Mouse (Mus musculus) hindbrain, embryonic 11.5 days (tissue): Measurements from ENCODE around the gene Rassf3. TPM values are rescaled to one million over a fixed set of nuclear protein-coding genes. Genes with fewer than 3 reads are reported as not detected.

Experiments
- ATAC-seq: fragments of 200-750 bp; cut with Nextera tagmentation; 2 replicates; pipeline ENCODE4 v1.8.0; 2017; ENCODE audit warnings: mild to moderate bottlenecking, moderate TSS enrichment, moderate library complexity; ENCODE audit not compliant: low FRiP score
- DNase-seq: peaks from one replicate; pipeline ENCODE4 v3.0.0-alpha.2; 2015; ENCODE audit warnings: low spot score
- H3K27ac ChIP-seq: fragments of 300-500 bp; sonication (generic); 2 replicates; pipeline ENCODE4 v1.5.1; 2014; ENCODE audit warnings: mild to moderate bottlenecking, low read depth, low read length
- H3K27me3 ChIP-seq: fragments of 300-500 bp; sonication (generic); 2 replicates; pipeline ENCODE4 v1.6.1; 2014; ENCODE audit warnings: mild to moderate bottlenecking, low read length, moderate library complexity, mixed read lengths; ENCODE audit not compliant: control insufficient read depth, insufficient read depth
- H3K36me3 ChIP-seq: fragments of 300-500 bp; sonication (generic); 2 replicates; pipeline ENCODE4 v1.6.1; 2014; ENCODE audit warnings: mild to moderate bottlenecking, low read length, moderate library complexity, mixed read lengths; ENCODE audit not compliant: control insufficient read depth, insufficient read depth
- H3K4me1 ChIP-seq: fragments of 300-500 bp; sonication (generic); replicated peaks from 2 replicates; pipeline ENCODE4 v1.6.1; 2014; ENCODE audit warnings: low read length, mixed read lengths; ENCODE audit not compliant: control insufficient read depth, insufficient read depth
- H3K4me2 ChIP-seq: fragments of 300-500 bp; sonication (generic); replicated peaks from 2 replicates; pipeline ENCODE4 v1.6.1; 2014; ENCODE audit warnings: mild to moderate bottlenecking, low read depth, low read length
- H3K4me3 ChIP-seq: fragments of 300-500 bp; sonication (generic); 2 replicates; pipeline ENCODE4 v1.5.1; 2014; ENCODE audit warnings: low read depth, low read length
- H3K9ac ChIP-seq: fragments of 300-500 bp; sonication (generic); 2 replicates; pipeline ENCODE4 v1.6.1; 2014; ENCODE audit warnings: low read depth, low read length
- H3K9me3 ChIP-seq: fragments of 300-500 bp; sonication (generic); 2 replicates; pipeline ENCODE4 v1.6.1; 2016; ENCODE audit warnings: low read length; ENCODE audit not compliant: control insufficient read depth
- WGBS: fragments of 180-500 bp; shearing (Covaris S2); extraction: QIAGEN DNeasy Blood & Tissue Kit; methylation state at CpG from one replicate; pipeline ENCODE4 v1.1.7; 2014; 5-methylcytosine and 5-hydroxymethylcytosine counted together
- polyA plus RNA-seq: library from polyadenylated mRNA; unstranded; fragments of >200 nt; fragmentation: Nextera tagmentation; extraction: Ambion mirVana; gene quantifications from 2 replicates; pipeline ENCODE4 v1.2.1, GENCODE M21; 2014

Rassf3 gene
- polyA plus RNA-seq, 1 experiment from 2014 or later: 7.0 TPM

- Histone ChIP-seq H3K27ac (no peak overlapping the region), H3K27me3 (no peaks in the 10 kb centered on the region), H3K36me3 (no peaks in the 10 kb centered on the region), H3K4me1 (no peaks in the 10 kb centered on the region), H3K9ac (no peak overlapping the region), H3K4me3 (no peak overlapping the region), H3K4me2 (no peak overlapping the region), H3K9me3 (no peaks in the 10 kb centered on the region)
- ATAC-seq (no peak), DNase-seq (no peak)
- 93% methylated on average over 7 of the region's 7 CpGs for WGBS
Measured at GRCm38 (mm10) chr10:121444198-121444597, 31.9 kb downstream of the Rassf3 start.

- H3K9me3 ChIP-seq: no peaks in the 10 kb centered on the region
- WGBS: 93% methylated on average over 9 of the region's 9 CpGs
- no peak overlapping the region for H3K4me3 ChIP-seq
Measured at GRCm38 (mm10) chr10:121443791-121444190, 32.4 kb downstream of the Rassf3 start.

GRCm38 (mm10) chr10:121439310-121439731 is 36.8 kb downstream of the Rassf3 start:
- Histone ChIP-seq H3K9ac (no peak overlapping the region), H3K27me3 (no peaks in the 10 kb centered on the region), H3K4me2 (no peak overlapping the region), H3K4me3 (no peak overlapping the region), H3K9me3 (no peaks in the 10 kb centered on the region), H3K4me1 (no peaks in the 10 kb centered on the region; the same call in 1 of the 2 replicates), H3K27ac (no peak overlapping the region), H3K36me3 (no peaks in the 10 kb centered on the region)
- ATAC-seq (no peak), DNase-seq (no peak)
- WGBS: 88% methylated on average over 12 of the region's 12 CpGs

More at GRCm38 (mm10) chr10:121443791-121444190, 32.4 kb downstream of the Rassf3 start:
- Histone ChIP-seq H3K36me3 (no peaks in the 10 kb centered on the region), H3K27me3 (no peaks in the 10 kb centered on the region), H3K27ac (no peak overlapping the region), H3K9ac (no peak overlapping the region), H3K4me1 (no peaks in the 10 kb centered on the region), H3K4me2 (no peak overlapping the region)
- ATAC-seq: no peak
- DNase-seq: no peak

- Histone ChIP-seq H3K27ac (no peak overlapping the region), H3K9me3 (no peaks in the 10 kb centered on the region), H3K4me2 (no peak overlapping the region), H3K4me3 (no peak overlapping the region), H3K27me3 (no peaks in the 10 kb centered on the region), H3K4me1 (no peaks in the 10 kb centered on the region; the same call in 1 of the 2 replicates), H3K36me3 (no peaks in the 10 kb centered on the region), H3K9ac (no peak overlapping the region)
- 50% methylated on average over 7 of the region's 8 CpGs for WGBS
- ATAC-seq: no peak
- DNase-seq: no peak
Measured at GRCm38 (mm10) chr10:121438109-121438508, 38.0 kb downstream of the Rassf3 start.

- Histone ChIP-seq H3K27me3 (no peaks in the 10 kb centered on the region), H3K4me1 (no peaks in the 10 kb centered on the region; the same call in none of the 2 replicates), H3K9me3 (no peaks in the 10 kb centered on the region), H3K9ac (no peak overlapping the region), H3K27ac (no peak overlapping the region), H3K4me2 (no peak overlapping the region), H3K36me3 (no peaks in the 10 kb centered on the region), H3K4me3 (no peak overlapping the region)
- DNase-seq (no peak), ATAC-seq (no peak)
- 64% methylated on average over 4 of the region's 4 CpGs for WGBS
Measured at GRCm38 (mm10) chr10:121436693-121437092, 39.5 kb downstream of the Rassf3 start.

- WGBS: 57% methylated on average over 8 of the region's 8 CpGs
- Histone ChIP-seq H3K27ac (no peak overlapping the region), H3K4me3 (no peak overlapping the region), H3K4me2 (no peak overlapping the region), H3K9me3 (no peaks in the 10 kb centered on the region), H3K36me3 (no peaks in the 10 kb centered on the region), H3K9ac (no peak overlapping the region), H3K4me1 (no peaks in the 10 kb centered on the region; the same call in none of the 2 replicates), H3K27me3 (no peaks in the 10 kb centered on the region)
- ATAC-seq (no peak), DNase-seq (no peak)
Measured at GRCm38 (mm10) chr10:121436258-121436645, 39.9 kb downstream of the Rassf3 start.

GRCm38 (mm10) chr10:121435546-121436257 is 40.4 kb downstream of the Rassf3 start:
- no peak for DNase-seq
- H3K4me2 ChIP-seq: no peak overlapping the region
- 56% methylated on average over 28 of the region's 28 CpGs for WGBS
- H3K9me3 ChIP-seq: no peaks in the 10 kb centered on the region
- no peak for ATAC-seq
- H3K27ac ChIP-seq: no peak overlapping the region
- no peak overlapping the region for H3K4me3 ChIP-seq
- no peaks in the 10 kb centered on the region for H3K36me3 ChIP-seq
- H3K4me1 ChIP-seq: no peaks in the 10 kb centered on the region; the same call in none of the 2 replicates
- no peaks in the 10 kb centered on the region for H3K27me3 ChIP-seq
- no peak overlapping the region for H3K9ac ChIP-seq

- Histone ChIP-seq H3K36me3 (no peaks in the 10 kb centered on the region), H3K4me3 (no peak overlapping the region), H3K27me3 (no peaks in the 10 kb centered on the region), H3K4me1 (no peaks in the 10 kb centered on the region; the same call in none of the 2 replicates), H3K4me2 (no peak overlapping the region), H3K9ac (no peak overlapping the region), H3K9me3 (no peaks in the 10 kb centered on the region), H3K27ac (no peak overlapping the region)
- 68% methylated on average over 15 of the region's 15 CpGs for WGBS
- ATAC-seq (no peak), DNase-seq (no peak)
Measured at GRCm38 (mm10) chr10:121434441-121435103, 41.6 kb downstream of the Rassf3 start.
